ENCODE assay signal across 15 mouse cellular contexts in genomic region chr11:17083866-17084265, GRCm38 (mm10). TPM values are rescaled to one million over a fixed set of nuclear protein-coding genes. Genes with fewer than 3 reads are reported as not detected.
DNase-seq lines count a peak whose midpoint lies in the region; ATAC-seq lines count a peak whose summit lies in the region.
"Had no signal": no experiment of that assay in that cellular context is flagged by ENCODE, and none has a peak within 500 bp of the region (broad histone marks: within the 10 kb centered on the region; RNA-seq: fewer than 3 reads in every experiment).

No protein-coding gene starts in this region.

- 6% methylated on average over 1 of the region's 1 CpGs for WGBS in limb, embryonic 13.5 days
- WGBS in limb, embryonic 10.5 days, result 44% methylated on average over 1 of the region's 1 CpGs
- 25% methylated on average over 1 of the region's 1 CpGs for WGBS in embryonic facial prominence, embryonic 15.5 days
- 64% methylated on average over 1 of the region's 1 CpGs for WGBS in forebrain, embryonic 14.5 days

- peak overlapping the region; percentile 58 for H3K27ac ChIP-seq in limb, embryonic 13.5 days
- H3K27ac ChIP-seq in limb, embryonic 10.5 days, result no peak overlapping the region
- H3K27ac ChIP-seq in embryonic facial prominence, embryonic 15.5 days (replicated peaks), result 0 out of 2 replicates have a peak overlapping the region, but pooled peaks have one; percentile 34
- H3K27ac ChIP-seq in forebrain, embryonic 14.5 days (ENCODE audit: low read depth, low read length), result no peak overlapping the region
- H3K27ac ChIP-seq: embryonic facial prominence, embryonic 12.5 days; midbrain, embryonic 13.5 days; neural tube, embryonic 12.5 days had no signal

- no peak overlapping the region for H3K4me2 ChIP-seq in limb, embryonic 13.5 days (replicated peaks)
- H3K4me2 ChIP-seq in embryonic facial prominence, embryonic 15.5 days (replicated peaks), result no peak overlapping the region
- no peak overlapping the region for H3K4me2 ChIP-seq in forebrain, embryonic 14.5 days (ENCODE audit: low read length)
- H3K4me2 ChIP-seq: embryonic facial prominence, embryonic 12.5 days; midbrain, embryonic 13.5 days; neural tube, embryonic 12.5 days had no signal

- H3K27me3 ChIP-seq in limb, embryonic 13.5 days, result 0 out of 2 replicates have a peak, but pooled peaks cover 7% of the 10 kb centered on the region
- H3K27me3 ChIP-seq in limb, embryonic 10.5 days (ENCODE audit: low read depth, poor library complexity, severe bottlenecking), result no peaks in the 10 kb centered on the region
- no peaks in the 10 kb centered on the region for H3K27me3 ChIP-seq in embryonic facial prominence, embryonic 15.5 days
- H3K27me3 ChIP-seq in forebrain, embryonic 14.5 days (replicated peaks; ENCODE audit: control insufficient read depth, insufficient read depth, low read length), result no peaks in the 10 kb centered on the region
- H3K27me3 ChIP-seq: embryonic facial prominence, embryonic 12.5 days; midbrain, embryonic 13.5 days; neural tube, embryonic 12.5 days had no signal

- no peak overlapping the region for H3K9ac ChIP-seq in limb, embryonic 13.5 days
- H3K9ac ChIP-seq in embryonic facial prominence, embryonic 15.5 days, result no peak overlapping the region
- H3K9ac ChIP-seq in forebrain, embryonic 14.5 days (ENCODE audit: low read length), result no peak overlapping the region
- H3K9ac ChIP-seq: embryonic facial prominence, embryonic 12.5 days; liver, postnatal 0 days; midbrain, embryonic 13.5 days; neural tube, embryonic 12.5 days had no signal

- DNase-seq in gastrocnemius, adult 18-20 months (ENCODE audit: low spot score), result peak; percentile 77
- no peak for DNase-seq in gastrocnemius, postnatal 4 days (ENCODE audit: low spot score in 2 of 2)
- no peak for DNase-seq in limb, embryonic 10.5 days (ENCODE audit: low spot score)
- peak; percentile 17 to 45 for DNase-seq in right cerebral cortex, postnatal 36 days (ENCODE audit: low spot score in 2 of 2)
- DNase-seq in urinary bladder, postnatal 4 days (ENCODE audit: low spot score in 2 of 2), result no peak
- no peak for DNase-seq in forebrain, embryonic 14.5 days (ENCODE audit: low spot score)
- DNase-seq: adrenal gland, postnatal 36 days; cerebellum, adult 9-10 months; kidney, adult 11 months; liver, postnatal 0 days had no signal

- no peak overlapping the region for H3K4me3 ChIP-seq in limb, embryonic 13.5 days
- no peak overlapping the region for H3K4me3 ChIP-seq in limb, embryonic 10.5 days
- H3K4me3 ChIP-seq in embryonic facial prominence, embryonic 15.5 days (replicated peaks), result no peak overlapping the region
- H3K4me3 ChIP-seq in forebrain, embryonic 14.5 days (ENCODE audit: low read depth, low read length), result no peak overlapping the region
- H3K4me3 ChIP-seq: embryonic facial prominence, embryonic 12.5 days; midbrain, embryonic 13.5 days; neural tube, embryonic 12.5 days had no signal

- H3K36me3 ChIP-seq in limb, embryonic 13.5 days, result no peaks in the 10 kb centered on the region
- no peaks in the 10 kb centered on the region for H3K36me3 ChIP-seq in limb, embryonic 10.5 days
- H3K36me3 ChIP-seq in embryonic facial prominence, embryonic 15.5 days, result no peaks in the 10 kb centered on the region
- H3K36me3 ChIP-seq in forebrain, embryonic 14.5 days (ENCODE audit: control insufficient read depth, insufficient read depth, low read length), result 0 out of 2 replicates have a peak, but pooled peaks cover 4% of the 10 kb centered on the region
- H3K36me3 ChIP-seq: embryonic facial prominence, embryonic 12.5 days; neural tube, embryonic 12.5 days had no signal

- peaks cover 33% of the 10 kb centered on the region for H3K4me1 ChIP-seq in limb, embryonic 13.5 days
- peaks cover 34% of the 10 kb centered on the region for H3K4me1 ChIP-seq in limb, embryonic 10.5 days
- H3K4me1 ChIP-seq in embryonic facial prominence, embryonic 15.5 days, result 0 out of 2 replicates have a peak, but pooled peaks cover 10% of the 10 kb centered on the region
- H3K4me1 ChIP-seq in forebrain, embryonic 14.5 days (ENCODE audit: control insufficient read depth, insufficient read depth, low read length), result no peaks in the 10 kb centered on the region
- H3K4me1 ChIP-seq: midbrain, embryonic 13.5 days; neural tube, embryonic 12.5 days had no signal

- no peaks in the 10 kb centered on the region for H3K9me3 ChIP-seq in limb, embryonic 13.5 days
- no peaks in the 10 kb centered on the region for H3K9me3 ChIP-seq in limb, embryonic 10.5 days (replicated peaks)
- H3K9me3 ChIP-seq in embryonic facial prominence, embryonic 15.5 days (replicated peaks), result no peaks in the 10 kb centered on the region
- no peaks in the 10 kb centered on the region for H3K9me3 ChIP-seq in forebrain, embryonic 14.5 days (replicated peaks; ENCODE audit: control insufficient read depth, low read length)
- H3K9me3 ChIP-seq: embryonic facial prominence, embryonic 12.5 days; midbrain, embryonic 13.5 days; neural tube, embryonic 12.5 days had no signal

- no peak for ATAC-seq in limb, embryonic 13.5 days (ENCODE audit: low FRiP score, low read depth)
- ATAC-seq in embryonic facial prominence, embryonic 15.5 days (ENCODE audit: insufficient number of reproducible peaks, low FRiP score, low TSS enrichment, low read depth), result no peak
- ATAC-seq in forebrain, embryonic 14.5 days, result no peak
- ATAC-seq: liver, postnatal 0 days; midbrain, embryonic 13.5 days had no signal

RNA-seq across cellular contexts. Expression of gene Plek, which starts 31.7 kb away (rescaled TPM):
- 1 to 10 TPM in 1 of 2 experiments, under 1 TPM in 1; 0.64 to 1.4 TPM for total RNA-seq in gastrocnemius, adult 18-20 months (2021)
- total RNA-seq in gastrocnemius, postnatal 4 days (2021), result 1 to 10 TPM; 4.4 to 4.5 TPM
- 3.1 and 3.4 TPM in 2 replicates for polyA plus RNA-seq in limb, embryonic 13.5 days (2015; fragmentation: Nextera tagmentation; extraction: Ambion mirVana)
- 3.4 TPM in 2 replicates for polyA plus RNA-seq in limb, embryonic 10.5 days (2016; fragmentation: Nextera tagmentation; extraction: Ambion mirVana)
- 3.8 and 4.2 TPM in 2 replicates for polyA plus RNA-seq in embryonic facial prominence, embryonic 15.5 days (2015; fragmentation: Nextera tagmentation; extraction: Ambion mirVana)
- polyA plus RNA-seq in forebrain, embryonic 14.5 days (2014; fragmentation: Nextera tagmentation; extraction: Ambion mirVana), result 2.4 and 3.3 TPM in 2 replicates

RNA-seq across cellular contexts. Expression of gene Cnrip1, which starts 32.5 kb away (rescaled TPM):
- 1 to 10 TPM; 2.6 to 2.8 TPM for total RNA-seq in gastrocnemius, adult 18-20 months (2021)
- 10 to 100 TPM; 14.0 to 14.9 TPM for total RNA-seq in gastrocnemius, postnatal 4 days (2021)
- polyA plus RNA-seq in limb, embryonic 13.5 days (2015; fragmentation: Nextera tagmentation; extraction: Ambion mirVana), result 17.2 and 17.4 TPM in 2 replicates
- polyA plus RNA-seq in limb, embryonic 10.5 days (2016; fragmentation: Nextera tagmentation; extraction: Ambion mirVana), result 7.9 and 9.7 TPM in 2 replicates
- 36.0 and 38.1 TPM in 2 replicates for polyA plus RNA-seq in embryonic facial prominence, embryonic 15.5 days (2015; fragmentation: Nextera tagmentation; extraction: Ambion mirVana)
- 114 and 131 TPM in 2 replicates for polyA plus RNA-seq in forebrain, embryonic 14.5 days (2014; fragmentation: Nextera tagmentation; extraction: Ambion mirVana)

Comparison
In these comparisons a context has a peak if more than half of its experiments do, and no peak if none do; other contexts are left out.
1. DNase-seq: peak in gastrocnemius, adult 18-20 months (single experiment) and right cerebral cortex, postnatal 36 days (2 of 2); none in gastrocnemius, postnatal 4 days (0 of 2), limb, embryonic 10.5 days (single experiment), urinary bladder, postnatal 4 days (0 of 2) and forebrain, embryonic 14.5 days (single experiment).
2. H3K27ac ChIP-seq: peak in limb, embryonic 13.5 days (single experiment) and embryonic facial prominence, embryonic 15.5 days (single experiment); none in limb, embryonic 10.5 days (single experiment) and forebrain, embryonic 14.5 days (single experiment).